ENCODE assay signal across 8 mouse cellular contexts in the genomic region with DNA sequence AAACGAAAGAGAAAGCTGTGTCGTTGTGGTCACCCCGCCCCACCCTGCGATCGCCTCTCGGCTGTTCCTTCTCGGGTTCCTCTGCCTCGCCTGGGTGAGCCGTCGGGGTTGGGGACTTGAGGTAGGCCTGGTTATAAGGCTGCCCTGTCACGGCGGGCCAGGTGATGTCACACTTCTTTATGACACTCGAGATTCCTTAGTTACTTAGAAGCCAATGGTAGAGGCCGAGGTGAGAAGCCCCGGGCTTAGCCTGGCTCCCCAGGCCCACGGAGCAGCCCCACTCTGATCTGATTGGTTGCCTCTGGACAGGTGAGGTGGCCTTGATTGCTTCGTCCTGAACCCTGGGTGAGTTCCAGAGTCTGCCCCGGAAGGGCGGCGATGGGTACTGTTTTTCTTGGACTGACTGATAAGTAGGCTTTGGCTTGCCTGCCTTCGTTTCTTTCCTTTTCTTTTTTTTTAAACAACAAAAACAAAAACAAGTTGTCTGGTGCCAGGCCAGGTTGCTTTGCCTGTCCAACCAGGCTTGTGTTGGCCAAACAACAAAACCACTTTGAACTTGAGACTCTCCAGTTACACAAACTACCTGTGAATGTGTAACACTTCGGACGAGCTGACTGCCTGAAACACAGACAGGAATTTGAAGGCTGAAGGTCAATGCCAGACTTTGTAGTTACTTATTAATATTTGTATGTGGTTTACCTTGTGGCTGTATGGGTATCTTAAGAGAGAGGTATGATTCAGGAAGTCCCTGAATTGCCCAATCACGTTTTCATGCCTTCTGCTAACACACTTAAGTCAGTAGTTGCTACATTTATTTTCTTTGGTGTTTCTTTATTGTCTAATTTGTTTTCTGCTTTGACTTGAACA. TPM values are rescaled to one million over a fixed set of nuclear protein-coding genes. Genes with fewer than 3 reads are reported as not detected.
A peak's percentile ranks its signal among the peaks of the same experiment; 100 is the strongest.
DNase-seq lines count a peak whose midpoint lies in the region; ATAC-seq and TF ChIP-seq lines count a peak whose summit lies in the region.

No protein-coding gene starts in this region.

- H3K4me2 ChIP-seq in forebrain, embryonic 14.5 days (ENCODE audit: low read length): peak overlapping the region; percentile 99
- peak overlapping the region; percentile 70 for H3K4me2 ChIP-seq in liver, embryonic 14.5 days (ENCODE audit: low read depth)

- peak; percentile 34; the same call in 1 of the 2 replicates for TF ChIP-seq CTCF in liver, embryonic 14.5 days (IDR thresholded peaks at IDR 0.05; ENCODE audit: low read depth)

- H3K27me3 ChIP-seq in forebrain, embryonic 14.5 days (replicated peaks; ENCODE audit: control insufficient read depth, insufficient read depth, low read length): no peaks in the 10 kb centered on the region
- no peaks in the 10 kb centered on the region for H3K27me3 ChIP-seq in liver, embryonic 14.5 days (ENCODE audit: control insufficient read depth, insufficient read depth, low read length)

- peak overlapping the region; percentile 79 for H3K4me3 ChIP-seq in forebrain, embryonic 14.5 days (ENCODE audit: low read depth, low read length)
- H3K4me3 ChIP-seq in liver, embryonic 14.5 days (ENCODE audit: insufficient read depth in 1 of 2, low read depth in 2 of 2, low read length in 2 of 2): peak overlapping the region; percentile 91 to 97

- H3K9ac ChIP-seq in forebrain, embryonic 14.5 days (ENCODE audit: low read length): peak overlapping the region; percentile 82
- H3K9ac ChIP-seq in liver, embryonic 14.5 days (replicated peaks): peak overlapping the region; percentile 91

- peaks cover 20% of the 10 kb centered on the region for H3K4me1 ChIP-seq in forebrain, embryonic 14.5 days (ENCODE audit: control insufficient read depth, insufficient read depth, low read length)
- peaks cover 20 to 39% of the 10 kb centered on the region in 2 experiments for H3K4me1 ChIP-seq in liver, embryonic 14.5 days (replicated peaks; ENCODE audit: control insufficient read depth in 2 of 2, insufficient read depth in 2 of 2, low read length in 1 of 2)

- H3K27ac ChIP-seq in forebrain, embryonic 14.5 days (ENCODE audit: low read depth, low read length): peak overlapping the region; percentile 70; the same call in 1 of the 2 replicates
- peak overlapping the region; percentile 90 for H3K27ac ChIP-seq in liver, embryonic 14.5 days

- ATAC-seq in frontal cortex, adult (ENCODE audit: low TSS enrichment): peak; percentile 17; the same call in 1 of the 2 replicates
- ATAC-seq in forebrain, embryonic 14.5 days: no peak; the same call in 1 of the 2 replicates
- peak; percentile 62 for ATAC-seq in inflammation-experienced regulatory T-cells, adult 6 months
- ATAC-seq in liver, embryonic 14.5 days (ENCODE audit: insufficient read depth): peak; percentile 61

- no peaks in the 10 kb centered on the region for H3K9me3 ChIP-seq in forebrain, embryonic 14.5 days (replicated peaks; ENCODE audit: control insufficient read depth, low read length)
- H3K9me3 ChIP-seq in liver, embryonic 14.5 days (ENCODE audit: control insufficient read depth, low read length): no peaks in the 10 kb centered on the region

- no peak for DNase-seq in frontal cortex, postnatal 14 days (ENCODE audit: low spot score in 2 of 2)
- DNase-seq in adrenal gland, postnatal 36 days: peak; percentile 56 to 77
- no peak for DNase-seq in forebrain, embryonic 14.5 days (ENCODE audit: low spot score)
- peak; percentile 52 to 68 (median 60) for DNase-seq in liver, embryonic 14.5 days (ENCODE audit: low read depth in 3 of 3, low spot score in 3 of 3)
- peak; percentile 52 for DNase-seq in naive thymus-derived CD4-positive, alpha-beta T cell, adult 2 months (ENCODE audit: low read depth)
- DNase-seq in thymus, postnatal 10 days (ENCODE audit: low spot score in 2 of 2): no peak

- TF ChIP-seq EP300 in liver, embryonic 14.5 days (IDR thresholded peaks at IDR 0.05; ENCODE audit: low read depth): no peak

- H3K36me3 ChIP-seq in forebrain, embryonic 14.5 days (ENCODE audit: control insufficient read depth, insufficient read depth, low read length): no peaks in the 10 kb centered on the region
- no peaks in the 10 kb centered on the region for H3K36me3 ChIP-seq in liver, embryonic 14.5 days (replicated peaks; ENCODE audit: control insufficient read depth, insufficient read depth, low read depth)

- 14% methylated on average over 24 of the region's 24 CpGs for WGBS in forebrain, embryonic 14.5 days
- WGBS in liver, embryonic 14.5 days (ENCODE audit: insufficient replicate concordance): 2% methylated on average over 24 of the region's 24 CpGs

RNA-seq across cellular contexts. Expression of gene Tmbim6, which starts 0.9 kb away (rescaled TPM):
- 100 to 1,000 TPM; 506 to 839 TPM for total RNA-seq in adrenal gland, postnatal 36 days (2021)
- 230 and 247 TPM in 2 replicates for polyA plus RNA-seq in forebrain, embryonic 14.5 days (2014; fragmentation: Nextera tagmentation; extraction: Ambion mirVana)
- 1,000 to 10,000 TPM; 1,026 to 1,183 (median 1,027) TPM for polyA plus RNA-seq in inflammation-experienced regulatory T-cells, adult 6 months (2017; shearing (Covaris generic))
- 88.2 and 99.7 TPM in 2 replicates for polyA plus RNA-seq in liver, embryonic 14.5 days (2012; rRNA removed)
- 187 and 202 TPM in 2 replicates for polyA plus RNA-seq in liver, embryonic 14.5 days (2014; fragmentation: Nextera tagmentation; extraction: Ambion mirVana)

RNA-seq across cellular contexts. Expression of gene Fmnl3, which starts 23.3 kb away (rescaled TPM):
- 10 to 100 TPM; 17.3 to 22.1 TPM for total RNA-seq in adrenal gland, postnatal 36 days (2021)
- polyA plus RNA-seq in forebrain, embryonic 14.5 days (2014; fragmentation: Nextera tagmentation; extraction: Ambion mirVana): 3.9 and 5.6 TPM in 2 replicates
- polyA plus RNA-seq in inflammation-experienced regulatory T-cells, adult 6 months (2017; shearing (Covaris generic)): 10 to 100 TPM in 1 of 3 experiments, 1 to 10 TPM in 2; 5.5 to 13.4 (median 9.2) TPM
- 3.2 and 3.7 TPM in 2 replicates for polyA plus RNA-seq in liver, embryonic 14.5 days (2012; rRNA removed)
- polyA plus RNA-seq in liver, embryonic 14.5 days (2014; fragmentation: Nextera tagmentation; extraction: Ambion mirVana): 1.4 and 1.5 TPM in 2 replicates

Comparison
In these comparisons a context has a peak if more than half of its experiments do, and no peak if none do; other contexts are left out.
1. DNase-seq: peak in adrenal gland, postnatal 36 days (2 of 2), liver, embryonic 14.5 days (3 of 3) and naive thymus-derived CD4-positive, alpha-beta T cell, adult 2 months (single experiment); none in frontal cortex, postnatal 14 days (0 of 2), forebrain, embryonic 14.5 days (single experiment) and thymus, postnatal 10 days (0 of 2).